Mouse (Mus musculus) left cerebral cortex, adult 18-20 months (tissue): ENCODE data around the gene Spin1. TPM values are rescaled to one million over a fixed set of nuclear protein-coding genes. Genes with fewer than 3 reads are reported as not detected.

ENCODE experiments used
- DNase-seq, 2 experiments: peaks; one replicate each; pipeline ENCODE4 v3.0.0; 2021 to 2022; ENCODE audit warnings: low spot score in 2 of 2, mixed read lengths in 1 of 2
- total RNA-seq, 2 experiments: library from RNA; stranded (reverse); gene quantifications; 2 replicates each; pipeline ENCODE4 v1.2.3; 2021

Gene Spin1
- total RNA-seq, 2 experiments from 2014 or later, result 171 to 183 TPM

DNA sequence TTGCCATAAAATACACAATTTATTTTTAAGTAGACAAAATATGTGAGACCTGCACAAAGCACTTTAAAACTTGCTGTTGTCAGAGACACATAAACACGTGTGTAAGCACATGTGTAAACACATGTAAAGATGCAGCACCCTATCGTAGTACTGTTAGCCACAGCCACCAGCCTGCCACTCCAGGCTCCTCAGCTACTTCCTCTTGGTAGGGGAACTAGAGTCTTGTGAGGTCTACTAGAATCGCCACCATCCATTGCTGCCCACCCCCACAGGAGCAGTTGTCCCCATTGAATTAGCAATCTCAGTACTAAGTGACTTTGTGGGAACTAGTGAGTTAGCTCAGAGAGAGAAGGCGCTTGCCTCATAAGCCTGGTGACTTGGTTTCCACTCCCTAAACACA lies 35.6 kb downstream of the Spin1 start:
- DNase-seq, result no peak

DNA sequence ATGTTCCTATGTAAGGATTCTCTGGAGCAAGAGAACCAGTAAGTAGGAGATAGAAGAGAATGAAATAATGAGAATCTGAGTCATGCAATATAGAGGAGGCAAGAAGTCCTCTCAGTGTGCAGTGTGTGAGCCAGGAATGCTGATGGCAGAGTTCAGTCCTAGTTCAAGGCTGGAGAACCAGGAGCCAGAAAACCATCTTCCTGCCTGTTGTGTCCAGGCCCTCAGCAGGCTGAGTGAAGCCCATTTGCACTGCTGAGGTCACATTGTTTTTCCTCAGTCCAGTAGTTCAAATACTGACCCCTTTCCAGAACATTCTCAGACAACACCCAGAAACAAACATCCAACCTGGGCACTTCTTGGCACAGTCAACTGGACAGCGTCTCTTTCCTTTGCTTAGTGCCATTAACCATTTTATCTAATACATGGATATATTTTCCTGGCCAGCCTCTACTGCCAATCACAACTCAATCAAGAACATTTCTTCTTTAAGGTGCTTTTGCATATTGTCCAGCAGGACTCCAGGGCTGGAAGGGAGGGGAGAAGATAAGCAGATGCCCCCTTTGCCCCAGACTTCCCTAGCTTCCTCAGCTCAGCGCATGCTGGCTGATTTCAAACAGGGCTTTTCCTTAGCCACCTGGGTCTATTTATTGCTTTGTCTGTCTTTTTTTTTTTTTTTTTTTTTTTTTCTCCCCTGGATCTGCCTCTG lies 36.5 kb downstream of the Spin1 start:
- no peak for DNase-seq

DNA sequence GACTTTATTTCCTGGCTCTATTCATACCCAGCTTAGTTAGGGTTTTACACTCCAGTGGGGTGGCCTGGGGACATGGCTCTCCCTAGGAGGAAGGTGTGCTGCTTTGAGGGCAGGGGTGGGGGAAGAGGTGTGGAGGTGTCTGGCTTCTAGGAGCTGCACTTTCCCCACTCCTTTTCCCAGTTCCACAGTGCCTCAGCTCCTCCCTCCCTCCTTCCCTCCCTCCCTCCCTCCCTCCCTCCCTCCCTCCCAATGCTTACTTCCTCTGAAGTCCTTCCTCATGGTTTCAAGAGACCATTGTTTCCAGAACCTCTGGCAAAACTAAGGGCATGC lies 37.0 kb downstream of the Spin1 start:
- DNase-seq, result no peak

DNA sequence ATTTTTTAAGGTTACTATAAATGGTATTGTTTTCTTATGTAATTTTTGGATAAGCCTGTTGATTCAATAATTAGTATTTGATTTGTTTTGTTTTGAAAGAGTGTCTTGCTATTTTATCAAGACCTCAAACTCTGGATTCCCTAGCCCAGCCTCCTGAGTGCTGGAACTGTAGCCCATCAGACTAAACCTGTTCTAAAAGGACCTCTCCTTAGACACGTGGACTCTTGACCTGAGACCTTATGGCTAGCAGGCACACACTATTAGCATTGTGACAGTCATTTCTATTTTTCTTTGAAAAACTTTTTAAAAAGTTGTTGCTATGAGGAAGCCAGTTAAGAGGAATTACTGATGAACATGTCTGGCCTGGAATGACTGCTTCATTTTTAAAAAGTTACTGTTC lies 46.4 kb downstream of the Spin1 start:
- DNase-seq, result no peak

DNA sequence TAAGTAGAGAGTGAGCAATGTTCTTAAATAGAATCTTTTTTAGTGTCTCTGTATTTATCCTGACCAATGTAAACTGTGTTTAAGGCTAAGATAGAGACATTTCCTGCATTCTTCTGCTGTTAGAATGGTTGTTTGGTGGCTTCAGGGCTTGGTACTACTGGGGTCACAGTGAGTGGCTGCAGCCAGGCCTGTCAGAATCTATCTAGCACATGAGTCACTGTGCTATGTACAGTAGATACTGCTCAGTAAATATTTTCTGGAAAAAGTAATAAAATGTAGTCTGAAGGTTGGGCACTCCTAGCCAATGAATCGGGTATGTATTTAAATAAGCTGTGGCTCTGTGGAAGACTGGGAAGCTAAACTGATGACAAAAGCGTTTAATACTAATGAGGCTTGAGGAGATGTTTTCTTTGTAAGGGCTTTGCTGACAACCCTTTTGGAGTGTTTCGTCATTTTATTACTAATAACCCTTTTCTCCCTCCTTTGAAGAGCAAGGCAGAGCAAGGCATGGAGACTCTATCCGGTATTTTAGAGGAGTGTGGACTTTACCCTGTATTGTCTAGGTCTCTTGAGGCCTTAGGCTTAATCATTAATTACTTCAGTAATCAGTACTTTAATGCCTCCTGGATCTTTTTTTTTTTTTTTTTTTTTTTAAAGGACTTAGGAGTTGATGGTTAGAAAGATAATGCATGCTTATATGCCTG lies 52.4 kb downstream of the Spin1 start:
- DNase-seq, result no peak

DNA sequence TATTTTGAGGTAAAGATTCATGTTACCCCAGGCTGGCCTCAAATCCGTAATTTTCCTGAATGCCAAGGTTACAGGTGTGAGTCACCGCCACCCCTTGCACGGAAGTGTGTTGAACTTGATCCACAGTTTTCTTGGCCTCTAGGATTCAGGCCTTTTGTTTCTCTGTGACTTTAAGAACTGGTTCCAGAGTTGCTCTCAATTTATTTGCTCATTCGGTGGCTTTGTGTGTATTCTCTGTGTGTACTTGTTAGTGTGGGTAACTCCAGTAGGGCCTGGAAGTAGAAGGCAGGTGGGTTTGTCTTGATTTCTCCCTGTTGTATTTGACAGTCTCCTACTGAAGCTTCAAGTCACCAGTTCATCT lies 53.0 kb downstream of the Spin1 start:
- no peak for DNase-seq

DNA sequence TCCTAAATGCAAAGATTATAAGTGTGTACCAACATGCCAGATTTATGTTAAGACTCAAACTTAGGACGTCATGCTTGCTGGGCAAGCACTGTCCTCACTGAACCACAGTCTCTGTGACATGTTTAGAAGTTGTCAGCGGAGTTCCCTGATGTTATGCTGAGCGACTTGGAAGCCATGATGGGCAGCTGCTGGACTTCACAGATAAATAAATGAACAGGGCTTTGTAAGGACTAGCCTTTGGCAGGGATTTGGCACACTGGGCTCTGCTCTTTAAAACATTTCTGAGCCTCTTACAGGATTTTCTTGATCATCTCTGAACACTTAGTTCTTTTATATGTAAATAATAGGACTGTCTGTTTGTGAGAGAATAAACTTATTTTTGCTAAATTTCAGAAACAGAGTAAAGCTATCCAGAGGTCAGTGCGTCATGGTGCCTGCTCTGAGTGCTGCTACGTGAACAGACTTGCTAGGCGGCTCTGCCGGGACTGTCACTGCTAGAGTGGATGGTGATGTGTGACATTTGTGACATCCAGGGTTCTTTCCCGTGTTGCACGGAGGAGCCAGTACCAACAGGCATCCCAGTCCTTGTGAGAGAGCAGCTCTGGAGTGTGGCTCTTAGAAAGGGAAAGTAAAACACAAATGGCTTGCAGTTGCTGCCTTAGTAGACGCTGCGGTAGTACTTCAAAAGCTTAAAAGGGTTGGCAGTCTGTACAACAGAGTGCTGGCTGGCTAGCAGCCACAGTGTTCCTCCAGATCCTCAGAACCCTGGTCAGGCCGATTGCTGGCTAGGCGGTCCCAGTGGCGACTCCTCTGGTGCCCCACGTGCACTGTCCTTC lies 54.7 kb downstream of the Spin1 start:
- DNase-seq, result no peak

DNA sequence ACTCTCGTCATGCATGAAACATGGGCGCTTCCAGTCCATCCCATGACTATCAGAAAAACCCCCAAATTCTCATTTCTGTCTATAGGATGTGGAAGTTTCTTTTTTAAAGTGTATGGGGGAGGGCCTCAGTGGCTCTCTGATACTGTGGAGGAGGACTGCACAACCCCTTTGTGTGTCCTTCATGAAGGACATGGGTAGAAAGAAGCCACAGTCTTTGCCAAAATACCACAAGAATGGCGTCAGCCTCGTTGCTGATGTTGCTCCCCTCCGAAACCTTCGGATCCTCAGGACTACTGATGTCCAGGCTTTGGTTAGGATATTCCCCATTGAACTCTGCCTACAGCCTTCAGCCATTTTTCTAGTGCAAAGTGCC lies 55.3 kb downstream of the Spin1 start:
- no peak for DNase-seq

DNA sequence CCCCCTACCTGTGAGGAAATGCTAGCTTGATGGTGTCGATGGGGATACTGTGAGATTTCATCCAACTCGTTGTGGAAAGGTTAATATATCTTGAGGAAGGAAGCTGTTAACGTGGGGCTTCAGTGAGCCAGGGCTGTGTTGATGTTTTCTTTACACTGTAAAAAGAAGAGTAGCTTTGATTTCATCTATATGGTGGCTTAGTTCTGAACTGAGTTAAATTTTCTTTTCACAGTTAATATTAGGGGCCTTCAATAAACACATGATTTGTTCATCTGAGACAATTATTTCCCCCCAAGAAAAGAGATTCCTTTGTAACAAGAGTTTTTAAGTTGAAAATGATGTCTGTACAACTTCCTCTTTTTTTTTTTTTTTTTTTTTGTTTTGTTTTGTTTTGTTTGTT lies 56.6 kb downstream of the Spin1 start:
- DNase-seq, result no peak

DNA sequence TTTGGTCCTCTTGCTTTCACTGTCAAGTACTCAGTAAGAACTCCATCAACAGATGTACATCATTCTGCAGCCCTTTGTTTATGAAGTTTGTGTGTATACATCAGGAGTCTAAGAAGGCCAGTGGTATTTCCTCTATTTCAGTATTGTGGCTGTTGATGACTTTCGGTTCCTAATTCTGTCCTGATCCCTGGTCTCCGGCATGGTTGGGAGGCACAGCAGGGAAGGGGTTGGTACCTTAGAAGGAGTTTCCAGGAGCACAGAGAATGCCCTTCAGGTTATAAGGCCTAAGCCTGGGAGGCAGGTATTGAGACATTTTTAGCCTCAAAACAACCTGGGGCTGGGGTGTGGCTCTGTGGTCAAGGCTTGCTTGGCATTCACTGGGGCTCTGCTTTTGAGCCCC lies 61.0 kb downstream of the Spin1 start:
- DNase-seq, result no peak

DNA sequence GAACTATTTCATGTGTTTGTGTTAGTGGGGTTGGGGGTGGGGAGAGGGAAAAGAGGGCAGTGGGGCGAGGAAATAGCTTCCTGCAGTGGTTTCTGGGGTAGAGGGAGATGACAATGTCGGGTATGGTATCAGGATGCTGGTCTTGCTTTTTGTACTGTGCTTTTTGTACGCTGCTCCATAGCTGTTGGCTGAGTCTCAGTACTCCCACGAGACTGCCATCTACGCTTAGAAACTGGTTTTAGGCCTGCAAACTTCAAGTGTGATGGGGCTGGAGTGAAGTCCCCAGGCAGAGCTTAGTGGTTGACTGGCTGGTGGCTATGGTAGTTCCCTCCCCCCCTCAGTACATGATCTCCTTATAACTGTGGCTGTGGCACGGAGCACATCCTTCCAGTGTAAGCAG lies 61.6 kb downstream of the Spin1 start:
- peak in 1 of 2 experiments; percentile 29 for DNase-seq

DNA sequence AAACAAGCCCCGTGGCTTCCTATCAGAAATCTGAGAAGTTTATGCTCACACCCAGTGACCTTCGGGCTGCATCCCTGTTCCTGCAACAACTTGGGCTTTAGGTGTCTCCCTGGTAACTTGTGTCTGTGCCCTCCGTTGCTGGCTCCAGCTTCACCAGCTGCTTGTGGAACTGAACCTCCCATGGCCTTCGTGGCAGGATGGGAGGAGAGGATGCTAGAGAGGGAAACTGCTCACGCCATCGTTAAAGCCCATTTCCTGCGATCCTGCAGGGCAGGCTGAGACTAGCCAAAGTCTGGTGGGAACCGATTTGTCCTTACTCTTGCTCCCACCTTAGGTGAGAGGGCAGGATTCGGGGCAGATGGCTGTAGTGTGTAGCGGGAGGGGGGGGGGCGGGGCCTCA lies 66.0 kb downstream of the Spin1 start:
- no peak for DNase-seq

DNA sequence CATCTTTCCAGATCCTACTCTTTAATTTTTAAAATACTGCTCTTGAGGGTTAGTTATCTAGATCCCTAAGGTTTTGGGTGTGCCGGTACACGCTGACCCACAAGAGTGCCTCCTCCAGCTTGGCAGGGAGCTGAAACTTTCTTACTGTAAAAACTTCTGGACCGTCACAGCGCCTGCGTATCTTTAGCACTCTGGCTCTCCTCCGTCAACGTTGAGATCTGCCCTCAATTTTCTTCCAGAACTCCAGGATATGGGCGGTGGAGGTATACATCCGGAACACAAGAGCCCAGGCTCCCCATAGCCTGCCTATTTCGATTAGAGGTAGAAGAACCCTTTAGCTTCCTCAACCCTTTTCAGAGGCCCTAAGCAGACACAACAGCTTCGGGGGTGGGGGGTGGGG lies 69.5 kb downstream of the Spin1 start:
- DNase-seq, result no peak

DNA sequence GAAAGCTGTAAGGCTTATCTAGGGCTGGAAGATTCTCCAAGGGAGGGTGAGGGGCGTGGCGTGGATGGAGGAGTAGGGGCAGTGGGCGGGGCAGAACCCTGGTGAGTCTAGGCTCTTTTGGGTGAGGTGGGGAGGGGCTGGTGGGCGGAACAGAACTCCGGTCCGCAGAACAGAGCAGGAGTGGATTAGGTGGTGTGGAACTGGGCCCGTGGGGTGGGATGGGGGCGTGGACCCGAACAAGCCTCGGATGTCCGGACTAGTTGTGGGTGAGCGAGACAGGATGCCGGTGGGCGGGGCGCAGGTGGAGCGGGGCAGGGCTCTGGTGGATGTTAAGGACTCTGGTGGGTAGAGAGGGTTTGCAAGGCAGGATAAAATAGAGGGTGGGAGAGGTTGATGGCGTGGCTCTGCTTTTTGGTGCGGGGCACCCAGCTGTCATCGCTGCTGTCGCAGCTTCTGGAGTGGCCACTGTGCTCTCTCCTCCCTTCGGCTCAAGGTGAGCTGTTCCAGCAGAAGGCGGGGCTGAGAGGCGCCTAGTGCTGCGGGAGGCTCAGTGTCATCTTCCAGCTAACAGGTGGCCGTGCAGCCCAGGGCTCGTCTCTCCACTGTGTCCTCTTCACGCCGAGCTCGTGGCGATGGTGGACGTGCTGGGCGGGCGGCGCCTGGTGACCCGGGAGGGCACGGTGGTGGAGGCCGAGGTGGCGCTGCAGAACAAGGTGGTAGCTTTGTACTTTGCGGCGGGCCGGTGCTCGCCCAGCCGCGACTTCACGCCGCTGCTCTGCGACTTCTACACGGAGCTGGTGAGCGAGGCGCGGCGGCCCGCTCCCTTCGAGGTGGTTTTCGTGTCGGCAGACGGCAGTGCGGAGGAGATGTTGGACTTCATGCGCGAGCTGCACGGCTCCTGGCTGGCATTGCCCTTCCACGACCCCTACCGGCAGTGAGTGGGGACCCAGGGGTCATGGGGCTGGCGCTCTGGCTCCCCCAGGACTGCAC lies 70.3 kb downstream of the Spin1 start, which contains the start of gene Nxnl2:
TSS of gene Nxnl2 (plus strand) at position 332 of the 990 bp plus-strand sequence.
- peak; percentile 27 to 38 for DNase-seq

DNA sequence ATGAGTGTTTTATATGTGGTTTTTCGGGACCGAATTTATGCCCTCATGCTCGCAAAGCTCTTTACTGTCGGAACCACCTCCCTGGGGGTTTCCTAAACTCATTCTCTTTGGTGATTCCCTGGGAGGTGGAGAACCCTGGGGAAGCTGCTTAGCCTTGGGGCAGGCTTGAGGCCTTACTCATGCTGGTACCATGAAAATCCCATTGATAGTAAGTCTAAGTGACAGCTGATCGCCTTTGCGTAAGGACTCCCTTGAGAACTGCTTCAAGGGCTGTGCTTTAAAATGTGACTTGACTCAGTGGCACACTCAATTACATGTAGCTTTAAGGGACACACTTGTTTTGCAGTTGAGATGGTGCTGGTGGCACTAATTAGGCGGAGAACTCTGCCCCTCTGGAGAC lies 71.9 kb downstream of the Spin1 start:
- no peak for DNase-seq

DNA sequence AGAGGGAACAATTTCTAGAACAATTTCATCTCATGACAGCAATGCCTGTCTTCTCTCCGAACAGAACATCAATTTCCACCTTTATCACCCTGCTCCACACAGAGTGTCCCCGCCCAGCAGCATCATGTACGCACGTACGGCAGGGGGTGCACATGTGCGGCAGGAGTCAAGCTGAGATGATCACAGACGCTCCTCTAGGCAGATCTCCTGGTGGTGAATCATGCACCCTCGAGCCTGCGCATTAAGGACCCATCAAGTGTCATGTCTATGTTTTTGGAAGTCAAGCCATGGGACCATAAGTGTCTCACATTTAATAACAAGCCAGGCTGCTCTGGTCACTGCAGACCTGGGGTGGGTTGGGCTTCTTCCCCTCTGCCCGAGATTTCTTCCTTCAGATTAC lies 78.3 kb downstream of the Spin1 start:
- DNase-seq, result no peak

DNA sequence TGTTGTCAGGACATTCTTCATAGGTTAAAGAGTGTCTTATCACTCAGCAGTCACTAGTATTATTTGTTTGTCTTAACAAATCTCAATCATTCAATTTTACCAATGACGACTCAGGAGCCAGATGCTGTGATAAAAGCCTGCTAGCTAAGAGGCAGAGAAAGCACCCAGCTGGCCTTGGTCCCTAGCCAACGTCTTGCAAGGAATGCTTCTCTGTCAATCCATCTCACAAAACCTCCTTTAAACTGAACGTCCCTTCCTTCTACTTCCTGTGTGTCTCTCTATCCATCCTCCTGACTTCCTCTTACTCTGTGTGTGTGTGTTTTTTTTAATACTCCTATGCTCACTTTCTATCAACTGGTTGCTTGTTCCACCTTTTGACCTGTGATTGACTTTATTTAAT lies 78.7 kb downstream of the Spin1 start:
- no peak for DNase-seq

DNA sequence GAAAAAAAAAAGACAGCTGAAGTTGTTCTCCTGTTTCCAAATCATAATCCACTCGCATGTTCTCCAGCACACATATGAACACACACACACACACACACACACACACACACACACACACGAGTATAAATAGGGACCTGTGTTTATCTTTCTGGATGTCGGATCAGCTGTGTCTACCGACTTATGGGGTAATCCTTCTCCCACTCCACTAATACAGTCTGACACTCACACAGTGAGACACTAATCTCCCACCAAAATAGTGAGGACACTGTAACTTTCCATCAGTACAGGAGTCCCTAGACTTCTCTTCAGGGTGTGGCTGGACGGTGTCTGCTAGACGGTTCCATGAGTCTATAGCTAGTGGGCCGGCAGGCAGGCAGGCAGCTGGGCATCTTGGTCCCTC lies 81.6 kb downstream of the Spin1 start:
- DNase-seq, result no peak

DNA sequence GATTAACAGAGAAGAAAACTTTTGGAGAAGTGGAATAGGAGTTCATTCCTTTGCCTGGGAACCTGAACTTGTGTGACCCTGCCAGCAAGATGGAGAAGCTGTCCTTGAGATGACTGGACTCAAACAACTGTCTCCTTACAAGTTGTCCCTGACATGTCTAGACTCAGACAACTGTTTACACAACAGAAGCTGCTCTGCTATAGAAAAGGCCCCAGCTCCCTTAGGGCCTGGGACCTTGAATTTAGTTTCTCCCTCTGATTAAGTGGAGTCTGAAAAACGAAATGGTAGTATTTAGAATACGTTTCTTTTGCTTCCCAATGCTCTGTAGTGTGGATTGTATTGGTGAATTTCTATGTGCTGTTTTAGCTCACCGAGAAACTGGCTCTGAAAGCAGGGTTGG lies 84.2 kb downstream of the Spin1 start:
- DNase-seq, result no peak

DNA sequence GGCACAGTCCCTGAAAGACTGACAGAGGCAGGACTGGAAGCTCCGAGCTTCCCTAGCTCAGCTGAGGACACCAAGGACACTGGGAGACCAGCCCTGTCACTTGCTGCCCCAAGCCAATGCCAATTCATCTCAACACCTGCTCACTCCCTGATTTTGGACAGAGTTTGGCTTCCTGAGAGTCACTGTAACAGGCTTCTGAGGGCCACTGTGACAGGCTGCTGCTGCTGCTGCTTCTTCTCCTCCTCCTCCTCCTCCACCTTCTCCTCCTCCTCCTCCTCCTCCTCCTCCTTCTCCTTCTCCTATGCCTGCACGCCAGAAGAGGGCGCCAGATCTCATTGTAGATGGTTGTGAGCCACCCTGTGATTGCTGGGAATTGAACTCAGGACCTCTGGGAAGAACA lies 89.7 kb downstream of the Spin1 start:
- no peak for DNase-seq
